Mouse (Mus musculus) heart, embryonic 16.5 days (tissue): ENCODE results near the gene Rabgap1. TPM values are rescaled to one million over a fixed set of nuclear protein-coding genes. Genes with fewer than 3 reads are reported as not detected.
A peak's percentile ranks its signal among the peaks of the same experiment; 100 is the strongest.
"Not testable (repeated sequence)": the region's sequence is repeated elsewhere in the genome, so short reads cannot be mapped to it uniquely, and the experiment has no call there.

Experiments used
- ATAC-seq: fragments of 200-750 bp; cut with Nextera tagmentation; replicated peaks from 2 replicates; pipeline ENCODE4 v1.8.0; 2017; ENCODE audit warnings: moderate number of reproducible peaks; ENCODE audit not compliant: insufficient read depth, low FRiP score; ENCODE audit errors: extremely low read depth
- H3K27ac ChIP-seq: fragments of 300-500 bp; sonication (generic); 2 replicates; pipeline ENCODE4 v1.5.1; 2014; ENCODE audit warnings: mild to moderate bottlenecking, low read length, control low read depth, moderate library complexity
- H3K27me3 ChIP-seq: fragments of 300-500 bp; sonication (generic); 2 replicates; pipeline ENCODE4 v1.6.1; 2014; ENCODE audit warnings: low read length, mixed read lengths; ENCODE audit not compliant: control insufficient read depth, insufficient read depth
- H3K36me3 ChIP-seq: fragments of 300-500 bp; sonication (generic); 2 replicates; pipeline ENCODE4 v1.6.1; 2014; ENCODE audit not compliant: control insufficient read depth, insufficient read depth
- H3K4me1 ChIP-seq: fragments of 300-500 bp; sonication (generic); 2 replicates; pipeline ENCODE4 v1.6.1; 2014; ENCODE audit warnings: low read length, mixed read lengths; ENCODE audit not compliant: control insufficient read depth, insufficient read depth
- H3K4me2 ChIP-seq: fragments of 300-500 bp; sonication (generic); 2 replicates; pipeline ENCODE4 v1.6.1; 2014; ENCODE audit warnings: low read depth, mild to moderate bottlenecking, control low read depth, low read length
- H3K4me3 ChIP-seq: fragments of 300-500 bp; sonication (generic); 2 replicates; pipeline ENCODE4 v1.5.1; 2014; ENCODE audit warnings: mild to moderate bottlenecking, control low read depth, low read length
- H3K9ac ChIP-seq: fragments of 300-500 bp; sonication (generic); 2 replicates; pipeline ENCODE4 v1.6.1; 2014; ENCODE audit warnings: low read length, control low read depth
- H3K9me3 ChIP-seq: fragments of 300-500 bp; sonication (generic); replicated peaks from 2 replicates; pipeline ENCODE4 v1.6.1; 2016; ENCODE audit warnings: low read length; ENCODE audit not compliant: control insufficient read depth
- WGBS: fragments of 180-500 bp; shearing (Covaris S2); extraction: QIAGEN DNeasy Blood & Tissue Kit; methylation state at CpG from one replicate; pipeline ENCODE4 v1.1.7; 2014; 5-methylcytosine and 5-hydroxymethylcytosine counted together
- polyA plus RNA-seq: library from polyadenylated mRNA; unstranded; fragments of >200 nt; fragmentation: Nextera tagmentation; extraction: Ambion mirVana; gene quantifications from 2 replicates; pipeline ENCODE4 v1.2.1, GENCODE M21; 2015

The Rabgap1 gene
- polyA plus RNA-seq, 1 experiment from 2014 or later = 25.6 TPM

- H3K9ac ChIP-seq = no peak overlapping the region
- WGBS = 92% methylated on average over 2 of the region's 2 CpGs
- no peaks in the 10 kb centered on the region for H3K27me3 ChIP-seq
- H3K4me1 ChIP-seq = no peaks in the 10 kb centered on the region
- ATAC-seq = no peak
- H3K4me2 ChIP-seq = no peak overlapping the region
- H3K36me3 ChIP-seq = peaks cover 30% of the 10 kb centered on the region
- no peaks in the 10 kb centered on the region for H3K9me3 ChIP-seq
- no peak overlapping the region for H3K4me3 ChIP-seq
- H3K27ac ChIP-seq = no peak overlapping the region
Observed at GRCm38 (mm10) chr2:37488956-37489355, 45.9 kb downstream of the Rabgap1 start.

- no peak for ATAC-seq
Observed at GRCm38 (mm10) chr2:37497321-37497720, 54.2 kb downstream of the Rabgap1 start.

DNA sequence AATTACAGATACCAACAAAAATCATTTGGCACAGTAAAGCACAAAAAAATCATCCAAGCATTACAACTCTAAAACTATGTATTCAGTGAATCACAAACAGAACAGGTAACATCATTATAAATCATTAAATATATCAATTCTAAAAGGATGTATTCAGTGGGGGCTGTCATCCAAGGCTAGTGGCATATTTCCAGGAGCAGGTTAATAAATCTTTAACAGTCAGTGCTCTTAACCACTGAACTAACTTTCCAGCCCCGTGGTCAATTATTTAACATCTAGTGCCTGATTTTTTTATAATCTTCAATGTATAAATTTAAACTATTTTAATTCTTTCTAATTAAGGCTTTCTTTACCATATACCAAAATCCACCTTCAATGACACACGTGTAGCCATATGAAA lies 62.8 kb downstream of the Rabgap1 start:
- H3K27ac ChIP-seq, H3K9me3 ChIP-seq, ATAC-seq, H3K27me3 ChIP-seq, H3K9ac ChIP-seq, H3K4me3 ChIP-seq, H3K4me1 ChIP-seq, H3K4me2 ChIP-seq: not testable (repeated sequence)
- H3K36me3 ChIP-seq = peaks cover 22% of the 10 kb centered on the region
- 95% methylated on average over 2 of the region's 2 CpGs for WGBS

More at GRCm38 (mm10) chr2:37497321-37497720, 54.2 kb downstream of the Rabgap1 start:
- no peak overlapping the region for H3K4me2 ChIP-seq
- WGBS = 91% methylated on average over 4 of the region's 4 CpGs
- H3K27me3 ChIP-seq = no peaks in the 10 kb centered on the region
- no peaks in the 10 kb centered on the region for H3K4me1 ChIP-seq
- H3K27ac ChIP-seq = no peak overlapping the region
- H3K9ac ChIP-seq = no peak overlapping the region
- peaks cover 7% of the 10 kb centered on the region for H3K36me3 ChIP-seq
- H3K9me3 ChIP-seq = no peaks in the 10 kb centered on the region
- no peak overlapping the region for H3K4me3 ChIP-seq

GRCm38 (mm10) chr2:37511134-37511901 lies 68.2 kb downstream of the Rabgap1 start:
- no peaks in the 10 kb centered on the region for H3K27me3 ChIP-seq
- no peak overlapping the region for H3K4me2 ChIP-seq
- H3K9me3 ChIP-seq = no peaks in the 10 kb centered on the region
- H3K4me3 ChIP-seq = no peak overlapping the region
- 87% methylated on average over 4 of the region's 4 CpGs for WGBS
- peaks cover 16% of the 10 kb centered on the region for H3K36me3 ChIP-seq
- ATAC-seq = no peak
- H3K9ac ChIP-seq = no peak overlapping the region
- no peaks in the 10 kb centered on the region for H3K4me1 ChIP-seq
- no peak overlapping the region for H3K27ac ChIP-seq

DNA sequence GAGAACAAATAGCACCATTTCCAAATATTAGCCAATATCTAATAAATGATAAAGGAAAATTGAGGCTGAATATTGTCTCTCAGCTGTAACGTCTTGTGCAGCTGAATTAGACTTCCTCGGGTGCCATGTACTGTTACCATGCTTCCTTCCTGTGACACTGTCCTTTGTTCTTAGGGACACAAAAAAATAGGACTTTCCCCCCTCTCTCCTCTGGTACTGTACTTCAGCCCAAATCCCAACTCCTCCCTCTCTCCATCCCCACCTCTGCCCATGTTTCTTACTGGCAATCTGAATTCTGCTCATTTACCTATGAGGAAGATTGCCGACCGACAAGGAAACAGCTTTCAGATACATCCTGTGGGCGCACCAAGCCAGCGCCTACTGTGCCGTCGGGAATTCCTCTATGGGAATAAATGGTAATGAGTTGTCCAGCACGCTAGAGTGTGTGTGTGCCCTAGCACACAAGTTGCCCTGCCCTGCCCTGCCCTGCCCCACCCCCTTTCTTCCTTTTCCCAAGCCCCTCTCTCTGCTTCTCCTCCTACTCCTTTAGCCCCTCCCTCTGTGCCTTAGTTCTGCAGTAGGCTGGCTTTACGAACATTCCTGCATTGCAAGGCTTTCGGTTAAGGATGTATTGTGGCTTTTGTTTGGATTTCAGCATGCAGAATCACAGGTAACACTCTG lies 73.1 kb downstream of the Rabgap1 start, which contains the start of gene Gpr21:
Gene Gpr21, plus strand, starts transcription at position 303 of the 681 bp plus-strand sequence.
- H3K27ac ChIP-seq = no peak within 1 kb of the TSS
- ATAC-seq = peak; percentile 41; the same call in 1 of the 2 replicates

DNA sequence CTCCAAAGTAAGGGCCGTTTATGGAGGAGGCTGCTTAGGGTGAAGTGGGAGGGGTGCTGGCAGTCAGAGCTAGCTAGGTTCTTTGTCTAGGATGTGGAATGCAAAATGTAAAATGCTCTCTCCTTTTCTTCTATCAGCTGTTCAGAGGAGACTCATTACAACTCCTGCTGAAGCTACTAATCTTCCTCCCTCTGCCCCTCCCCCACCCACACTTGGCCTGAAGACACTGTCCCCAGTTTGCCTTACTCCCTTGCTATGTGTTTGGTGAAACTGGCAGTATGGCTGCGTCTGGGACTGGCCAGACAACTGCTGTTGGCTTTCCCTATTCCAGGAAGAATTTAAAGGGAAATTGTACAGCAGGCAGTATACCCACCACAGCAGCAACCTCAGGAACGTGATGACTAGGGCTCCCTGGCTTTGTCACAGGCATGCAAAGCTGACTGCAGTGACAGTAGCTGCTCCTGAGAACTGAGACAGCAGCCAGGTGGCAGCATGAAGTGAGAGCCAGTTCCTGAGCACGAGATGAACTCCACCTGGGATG lies 73.9 kb downstream of the Rabgap1 start:
- WGBS = 46% methylated on average over 4 of the region's 4 CpGs
- Histone ChIP-seq H3K27ac (no peak overlapping the region), H3K4me3 (peak overlapping the region; percentile 14; the same call in 1 of the 2 replicates), H3K27me3 (no peaks in the 10 kb centered on the region), H3K9me3 (no peaks in the 10 kb centered on the region), H3K4me2 (peak overlapping the region; percentile 21; the same call in 1 of the 2 replicates), H3K4me1 (peaks cover 6% of the 10 kb centered on the region; the same call in 1 of the 2 replicates), H3K9ac (no peak overlapping the region), H3K36me3 (peaks cover 5% of the 10 kb centered on the region)
- ATAC-seq = no peak

More for the DNA sequence above, 73.1 kb downstream of the Rabgap1 start, which contains the start of gene Gpr21:
- 30% methylated on average over 11 of the region's 11 CpGs for WGBS
- Histone ChIP-seq H3K4me2 (peak within 1 kb of the TSS; percentile 33), H3K27me3 (no peaks in the 10 kb centered on the region), H3K4me1 (peaks cover 6% of the 10 kb centered on the region; the same call in 1 of the 2 replicates), H3K9ac (no peak within 1 kb of the TSS), H3K4me3 (peak within 1 kb of the TSS; percentile 14), H3K36me3 (peaks cover 6% of the 10 kb centered on the region), H3K9me3 (no peaks in the 10 kb centered on the region)

DNA sequence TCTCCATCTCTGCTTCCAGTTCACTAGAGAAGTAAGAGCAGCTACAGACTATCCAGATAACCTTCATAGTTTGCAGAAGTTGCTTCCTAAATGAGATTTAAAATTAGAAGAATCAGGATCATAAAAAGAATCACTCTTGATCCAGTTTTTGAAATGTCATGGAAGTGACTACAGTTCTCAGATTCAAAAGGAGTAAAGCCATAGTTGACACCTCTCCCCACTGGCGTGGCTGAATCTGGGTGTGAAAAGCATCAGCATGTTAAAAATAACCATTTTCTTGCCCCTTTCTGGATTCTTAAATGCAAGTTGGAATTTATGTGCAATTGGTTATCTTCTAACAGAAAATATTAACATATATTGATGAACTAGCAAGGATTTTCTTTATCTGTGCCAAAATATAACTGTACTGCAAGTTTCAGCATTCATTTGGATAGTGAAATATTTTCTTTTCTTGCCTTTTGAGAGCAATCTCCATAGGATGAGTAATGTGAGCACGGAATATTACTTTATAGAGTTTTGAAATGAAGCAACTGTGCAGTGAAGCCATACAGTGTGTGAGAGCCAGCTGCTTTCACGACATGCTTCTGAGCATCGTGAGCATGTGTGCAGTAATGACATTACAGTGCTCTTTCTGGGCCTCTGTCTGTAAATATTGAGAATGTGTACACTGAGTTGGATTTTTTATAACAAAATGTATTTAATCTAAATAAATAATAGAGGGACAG lies 75.6 kb downstream of the Rabgap1 start:
- WGBS = 84% methylated on average over 4 of the region's 4 CpGs
- H3K9ac ChIP-seq = no peak overlapping the region
- no peaks in the 10 kb centered on the region for H3K9me3 ChIP-seq
- ATAC-seq = no peak
- no peaks in the 10 kb centered on the region for H3K27me3 ChIP-seq
- H3K4me1 ChIP-seq = peaks cover 6% of the 10 kb centered on the region; the same call in 1 of the 2 replicates
- no peak overlapping the region for H3K27ac ChIP-seq
- H3K36me3 ChIP-seq = peaks cover 2% of the 10 kb centered on the region; the same call in 1 of the 2 replicates
- H3K4me3 ChIP-seq = no peak overlapping the region
- no peak overlapping the region for H3K4me2 ChIP-seq

GRCm38 (mm10) chr2:37519286-37519640 lies 76.2 kb downstream of the Rabgap1 start:
- Histone ChIP-seq H3K27me3 (no peaks in the 10 kb centered on the region), H3K4me2 (no peak overlapping the region), H3K27ac (no peak overlapping the region), H3K36me3 (peaks cover 2% of the 10 kb centered on the region; the same call in 1 of the 2 replicates), H3K9ac (no peak overlapping the region), H3K4me3 (no peak overlapping the region), H3K4me1 (peaks cover 6% of the 10 kb centered on the region; the same call in 1 of the 2 replicates), H3K9me3 (no peaks in the 10 kb centered on the region)
- WGBS = 89% methylated on average over 1 of the region's 1 CpGs
- no peak for ATAC-seq
